Mouse (Mus musculus) embryonic facial prominence, embryonic 14.5 days (tissue): ENCODE results near the gene Kif17. TPM values are rescaled to one million over a fixed set of nuclear protein-coding genes. Genes with fewer than 3 reads are reported as not detected.

ENCODE experiments used
- ATAC-seq: fragments of 200-750 bp; cut with Nextera tagmentation; 2 replicates; pipeline ENCODE4 v1.8.0; 2017; ENCODE audit warnings: low read depth, moderate number of reproducible peaks, moderate TSS enrichment
- DNase-seq: peaks from one replicate; pipeline ENCODE4 v3.0.0-alpha.2; 2015; ENCODE audit warnings: low spot score
- H3K27ac ChIP-seq: fragments of 300-500 bp; sonication (generic); replicated peaks from 2 replicates; pipeline ENCODE4 v1.5.1; 2014; ENCODE audit warnings: low read depth, mild to moderate bottlenecking, low read length, moderate library complexity
- H3K27me3 ChIP-seq: fragments of 300-500 bp; sonication (generic); replicated peaks from 2 replicates; pipeline ENCODE4 v1.6.1; 2014; ENCODE audit warnings: low read length; ENCODE audit not compliant: control insufficient read depth, insufficient read depth
- H3K36me3 ChIP-seq: fragments of 300-500 bp; sonication (generic); 2 replicates; pipeline ENCODE4 v1.6.1; 2014; ENCODE audit warnings: low read length, mixed read lengths; ENCODE audit not compliant: control insufficient read depth, insufficient read depth
- H3K4me1 ChIP-seq: fragments of 300-500 bp; sonication (generic); 2 replicates; pipeline ENCODE4 v1.6.1; 2014; ENCODE audit warnings: antibody characterized with exemption, low read length; ENCODE audit not compliant: control insufficient read depth, insufficient read depth
- H3K4me2 ChIP-seq: fragments of 300-500 bp; sonication (generic); 2 replicates; pipeline ENCODE4 v1.6.1; 2014; ENCODE audit warnings: low read depth, mild to moderate bottlenecking, low read length, moderate library complexity, mixed read lengths
- H3K4me3 ChIP-seq: fragments of 300-500 bp; sonication (generic); 2 replicates; pipeline ENCODE4 v1.5.1; 2014; ENCODE audit warnings: low read depth, mild to moderate bottlenecking, low read length
- H3K9ac ChIP-seq: fragments of 300-500 bp; sonication (generic); 2 replicates; pipeline ENCODE4 v1.6.1; 2014; ENCODE audit warnings: low read depth, mild to moderate bottlenecking, low read length, moderate library complexity, mixed read lengths
- H3K9me3 ChIP-seq: fragments of 300-500 bp; sonication (generic); 2 replicates; pipeline ENCODE4 v1.6.1; 2016; ENCODE audit warnings: low read length; ENCODE audit not compliant: control insufficient read depth
- WGBS: fragments of 180-500 bp; shearing (Covaris S2); extraction: QIAGEN DNeasy Blood & Tissue Kit; methylation state at CpG from one replicate; pipeline ENCODE4 v1.1.7; 2014; 5-methylcytosine and 5-hydroxymethylcytosine counted together
- polyA plus RNA-seq: library from polyadenylated mRNA; unstranded; fragments of >200 nt; fragmentation: Nextera tagmentation; extraction: Ambion mirVana; gene quantifications from 2 replicates; pipeline ENCODE4 v1.2.1, GENCODE M21; 2014

Kif17 gene
- polyA plus RNA-seq, 1 experiment from 2014 or later = 0.71 TPM

- peaks cover 31% of the 10 kb centered on the region for H3K27me3 ChIP-seq
- no peak overlapping the region for H3K27ac ChIP-seq
- DNase-seq = peak; percentile 70
- peak; percentile 24; the same call in 1 of the 2 replicates for ATAC-seq
- no peaks in the 10 kb centered on the region for H3K9me3 ChIP-seq
- H3K4me3 ChIP-seq = peak overlapping the region; percentile 17
- H3K4me1 ChIP-seq = peaks cover 32% of the 10 kb centered on the region
- WGBS = 1% methylated on average over 14 of the region's 14 CpGs
- H3K4me2 ChIP-seq = peak overlapping the region; percentile 46
- H3K36me3 ChIP-seq = peaks cover 12% of the 10 kb centered on the region; the same call in 1 of the 2 replicates
- H3K9ac ChIP-seq = no peak overlapping the region
These were observed 1.6 kb downstream of the Kif17 start for GRCm38 (mm10) chr4:138251819-138252218.

DNA sequence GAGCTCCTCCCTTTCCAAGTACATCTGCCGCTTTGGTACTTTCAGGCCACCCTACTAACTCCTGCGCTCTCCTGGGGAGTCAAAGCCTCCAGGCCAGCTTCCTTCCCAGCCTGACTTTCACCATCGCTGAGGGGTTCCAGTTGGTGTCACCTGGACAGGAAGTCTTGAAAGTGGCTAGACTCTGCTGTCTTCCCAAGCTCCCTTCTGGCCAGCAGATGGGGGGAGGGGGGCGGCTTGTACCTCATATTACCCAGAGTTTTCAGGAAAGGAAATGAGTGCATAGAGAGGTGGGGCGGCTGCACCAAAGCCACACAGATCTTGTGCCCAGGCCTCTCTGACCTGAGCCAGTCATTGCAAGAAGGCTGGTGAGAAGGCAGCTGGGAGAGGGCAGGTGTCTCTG, 2.0 kb downstream of the Kif17 start:
- Histone ChIP-seq H3K9me3 (no peaks in the 10 kb centered on the region), H3K4me1 (peaks cover 32% of the 10 kb centered on the region), H3K36me3 (peaks cover 8% of the 10 kb centered on the region; the same call in 1 of the 2 replicates), H3K9ac (no peak overlapping the region), H3K4me3 (peak overlapping the region; percentile 17; the same call in 1 of the 2 replicates), H3K4me2 (peak overlapping the region; percentile 46), H3K27ac (no peak overlapping the region), H3K27me3 (peaks cover 31% of the 10 kb centered on the region)
- DNase-seq = no peak
- ATAC-seq = no peak
- WGBS = 14% methylated on average over 5 of the region's 5 CpGs

- peaks cover 4% of the 10 kb centered on the region for H3K4me1 ChIP-seq
- DNase-seq = no peak
- H3K36me3 ChIP-seq = no peaks in the 10 kb centered on the region
- no peak overlapping the region for H3K4me3 ChIP-seq
- no peak overlapping the region for H3K9ac ChIP-seq
- no peak overlapping the region for H3K27ac ChIP-seq
- no peak for ATAC-seq
- no peak overlapping the region for H3K4me2 ChIP-seq
- H3K27me3 ChIP-seq = 0 out of 2 replicates have a peak, but pooled peaks cover 4% of the 10 kb centered on the region
- 79% methylated on average over 22 of the region's 22 CpGs for WGBS
- no peaks in the 10 kb centered on the region for H3K9me3 ChIP-seq
These were observed 7.0 kb downstream of the Kif17 start for GRCm38 (mm10) chr4:138257116-138257687.

- no peaks in the 10 kb centered on the region for H3K4me1 ChIP-seq
- no peak overlapping the region for H3K4me3 ChIP-seq
- WGBS = 73% methylated on average over 7 of the region's 7 CpGs
- H3K27me3 ChIP-seq = peaks cover 4% of the 10 kb centered on the region; the same call in 1 of the 2 replicates
- H3K9me3 ChIP-seq = no peaks in the 10 kb centered on the region
- no peak for DNase-seq
- no peak overlapping the region for H3K4me2 ChIP-seq
- no peak for ATAC-seq
- H3K27ac ChIP-seq = no peak overlapping the region
- H3K36me3 ChIP-seq = no peaks in the 10 kb centered on the region
- no peak overlapping the region for H3K9ac ChIP-seq
These were observed 8.4 kb downstream of the Kif17 start for GRCm38 (mm10) chr4:138258663-138259062.

- H3K9ac ChIP-seq = no peak overlapping the region
- no peak for DNase-seq
- no peaks in the 10 kb centered on the region for H3K36me3 ChIP-seq
- ATAC-seq = no peak
- H3K27me3 ChIP-seq = peaks cover 8% of the 10 kb centered on the region; the same call in 1 of the 2 replicates
- no peaks in the 10 kb centered on the region for H3K9me3 ChIP-seq
- no peak overlapping the region for H3K27ac ChIP-seq
- H3K4me3 ChIP-seq = no peak overlapping the region
- 78% methylated on average over 5 of the region's 5 CpGs for WGBS
- no peak overlapping the region for H3K4me2 ChIP-seq
- no peaks in the 10 kb centered on the region for H3K4me1 ChIP-seq
These were observed 9.2 kb downstream of the Kif17 start for GRCm38 (mm10) chr4:138259482-138259881.

- ATAC-seq = peak; percentile 93
These were observed 11.8 kb downstream of the Kif17 start for GRCm38 (mm10) chr4:138261843-138262681.

GRCm38 (mm10) chr4:138267869-138268268, 17.6 kb downstream of the Kif17 start:
- Histone ChIP-seq H3K27ac (no peak overlapping the region), H3K4me2 (no peak overlapping the region), H3K9me3 (no peaks in the 10 kb centered on the region), H3K4me3 (no peak overlapping the region), H3K27me3 (peaks cover 8% of the 10 kb centered on the region; the same call in 1 of the 2 replicates), H3K4me1 (no peaks in the 10 kb centered on the region), H3K9ac (no peak overlapping the region), H3K36me3 (no peaks in the 10 kb centered on the region)
- ATAC-seq = no peak
- 84% methylated on average over 10 of the region's 10 CpGs for WGBS
- no peak for DNase-seq

More at GRCm38 (mm10) chr4:138261843-138262681, 11.8 kb downstream of the Kif17 start:
- peak overlapping the region; percentile 74 for H3K4me3 ChIP-seq
- peaks cover 8% of the 10 kb centered on the region; the same call in 1 of the 2 replicates for H3K27me3 ChIP-seq
- no peak overlapping the region for H3K27ac ChIP-seq
- peak overlapping the region; percentile 81 for H3K4me2 ChIP-seq
- H3K4me1 ChIP-seq = no peaks in the 10 kb centered on the region
- peak; percentile 81 for DNase-seq
- WGBS = under 1% methylated on average over 27 of the region's 78 CpGs
- H3K36me3 ChIP-seq = no peaks in the 10 kb centered on the region
- no peaks in the 10 kb centered on the region for H3K9me3 ChIP-seq
- peak overlapping the region; percentile 56 for H3K9ac ChIP-seq

GRCm38 (mm10) chr4:138272011-138272997, 22.1 kb downstream of the Kif17 start:
- peak; percentile 90 for DNase-seq
- peak; percentile 74 for ATAC-seq
- Histone ChIP-seq H3K9me3 (no peaks in the 10 kb centered on the region), H3K27ac (no peak overlapping the region), H3K4me1 (no peaks in the 10 kb centered on the region), H3K36me3 (no peaks in the 10 kb centered on the region), H3K4me2 (no peak overlapping the region), H3K9ac (no peak overlapping the region), H3K27me3 (no peaks in the 10 kb centered on the region), H3K4me3 (no peak overlapping the region)
- WGBS = 57% methylated on average over 14 of the region's 14 CpGs
